Mouse (Mus musculus): ENCODE results near the gene Sem1.
"Not testable (repeated sequence)": the region's sequence is repeated elsewhere in the genome, so short reads cannot be mapped to it uniquely, and the experiment has no call there.

The Sem1 gene

GRCm38 (mm10) chr6:6578304-6579149, at the start of gene Sem1:
Sem1 (minus strand) TSS chr6:6578663.
- peak; percentile 91 to 97 for DNase-seq (ENCODE audit: inconsistent age in 2 of 2, low spot score in 1 of 2)

- peak; percentile 9 to 62 for DNase-seq (ENCODE audit: inconsistent age in 2 of 2, low spot score in 1 of 2)
Measured at GRCm38 (mm10) chr6:6622846-6623749, 44.6 kb upstream of the Sem1 start.

GRCm38 (mm10) chr6:6603561-6604544, 25.4 kb upstream of the Sem1 start:
- no peak for DNase-seq (ENCODE audit: inconsistent age in 2 of 2, low spot score in 1 of 2)

- DNase-seq (ENCODE audit: inconsistent age in 2 of 2, low spot score in 1 of 2), result peak in 1 of 2 experiments; percentile 77
Measured at GRCm38 (mm10) chr6:6586313-6586712, 7.8 kb upstream of the Sem1 start.

GRCm38 (mm10) chr6:6581849-6582248, 3.4 kb upstream of the Sem1 start:
- DNase-seq (ENCODE audit: inconsistent age in 2 of 2, low spot score in 1 of 2), result no peak

GRCm38 (mm10) chr6:6577741-6578284, 650 bp downstream of the Sem1 start:
- peak in 1 of 2 experiments; percentile 41 for DNase-seq (ENCODE audit: inconsistent age in 2 of 2, low spot score in 1 of 2)

GRCm38 (mm10) chr6:6577291-6577690, 1.2 kb downstream of the Sem1 start:
- DNase-seq (ENCODE audit: inconsistent age in 2 of 2, low spot score in 1 of 2), result no peak

- DNase-seq (ENCODE audit: inconsistent age in 2 of 2, low spot score in 1 of 2), result no peak
Measured at GRCm38 (mm10) chr6:6575796-6576195, 2.7 kb downstream of the Sem1 start.

GRCm38 (mm10) chr6:6568436-6568835, 10.0 kb downstream of the Sem1 start:
- no peak for DNase-seq (ENCODE audit: inconsistent age in 2 of 2, low spot score in 1 of 2)

GRCm38 (mm10) chr6:6563691-6564090, 14.8 kb downstream of the Sem1 start:
- no peak for DNase-seq (ENCODE audit: inconsistent age in 2 of 2, low spot score in 1 of 2)

- peak in 1 of 2 experiments; percentile 45 for DNase-seq (ENCODE audit: inconsistent age in 2 of 2, low spot score in 1 of 2)
Measured at GRCm38 (mm10) chr6:6562716-6563115, 15.7 kb downstream of the Sem1 start.

- no peak for DNase-seq (ENCODE audit: inconsistent age in 2 of 2, low spot score in 1 of 2)
Measured at GRCm38 (mm10) chr6:6557647-6558046, 20.8 kb downstream of the Sem1 start.

GRCm38 (mm10) chr6:6552006-6552405, 26.5 kb downstream of the Sem1 start:
- DNase-seq (ENCODE audit: inconsistent age in 2 of 2, low spot score in 1 of 2), result no peak

GRCm38 (mm10) chr6:6547997-6548396, 30.5 kb downstream of the Sem1 start:
- peak; percentile 10 to 47 for DNase-seq (ENCODE audit: inconsistent age in 2 of 2, low spot score in 1 of 2)

- DNase-seq (ENCODE audit: inconsistent age in 2 of 2, low spot score in 1 of 2), result no peak
Measured at GRCm38 (mm10) chr6:6544255-6544645, 34.2 kb downstream of the Sem1 start.

GRCm38 (mm10) chr6:6543606-6544254, 34.7 kb downstream of the Sem1 start:
- no peak for DNase-seq (ENCODE audit: inconsistent age in 2 of 2, low spot score in 1 of 2)

GRCm38 (mm10) chr6:6542133-6542532, 36.3 kb downstream of the Sem1 start:
- no peak for DNase-seq (ENCODE audit: inconsistent age in 2 of 2, low spot score in 1 of 2)

GRCm38 (mm10) chr6:6536781-6537466, 41.5 kb downstream of the Sem1 start:
- no peak for DNase-seq (ENCODE audit: inconsistent age in 2 of 2, low spot score in 1 of 2)

- DNase-seq (ENCODE audit: inconsistent age in 2 of 2, low spot score in 1 of 2), result not testable (repeated sequence)
Measured at GRCm38 (mm10) chr6:6536359-6536758, 42.1 kb downstream of the Sem1 start.

Measured in adrenal gland, adult (tissue).